Mouse (Mus musculus): ENCODE results near the gene Sprr2i.

The Sprr2i gene

DNA sequence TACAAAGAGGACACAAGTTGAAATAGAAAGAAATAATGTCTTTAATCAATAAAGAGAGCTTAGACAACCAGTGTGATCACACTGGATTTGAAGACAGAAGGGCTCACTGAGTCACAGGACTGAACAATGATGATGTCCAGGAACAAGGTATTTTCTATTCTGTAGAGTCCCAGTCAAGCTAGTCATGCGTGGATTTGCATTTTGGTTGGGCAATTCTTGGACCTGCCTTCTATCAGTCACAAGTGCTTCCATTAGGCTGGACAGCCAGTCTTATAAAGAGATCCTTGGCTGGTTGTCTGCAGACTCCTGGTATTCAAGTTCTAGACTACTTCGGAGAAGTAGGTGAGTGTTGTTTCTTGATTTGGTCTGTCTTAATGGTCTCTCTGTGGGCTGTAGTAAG is at the start of gene Sprr2i:
TSS of gene Sprr2i (plus strand) at position 301 of the 400 bp plus-strand sequence.
- no peak for DNase-seq (ENCODE audit: low spot score)

DNA sequence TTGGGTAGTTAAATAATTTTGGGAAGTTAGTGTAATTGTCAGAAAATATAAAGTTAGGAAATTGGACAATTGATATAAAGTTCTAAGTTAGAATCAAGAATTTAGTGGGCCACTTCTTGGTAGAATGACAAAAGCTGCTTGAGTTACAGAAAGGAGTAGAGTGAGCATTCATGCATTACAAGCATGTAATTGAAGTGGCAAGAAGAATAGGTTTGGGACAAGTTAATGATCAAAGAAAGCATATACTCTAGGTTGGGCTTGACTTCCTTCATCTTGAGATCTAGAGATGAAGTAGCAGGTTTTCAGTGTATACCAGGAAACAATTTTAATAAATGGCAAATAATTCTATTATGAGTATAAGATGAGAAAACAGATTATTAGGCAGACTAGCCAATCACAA is 46.2 kb upstream of the Sprr2i start:
- no peak for DNase-seq (ENCODE audit: low spot score)

DNA sequence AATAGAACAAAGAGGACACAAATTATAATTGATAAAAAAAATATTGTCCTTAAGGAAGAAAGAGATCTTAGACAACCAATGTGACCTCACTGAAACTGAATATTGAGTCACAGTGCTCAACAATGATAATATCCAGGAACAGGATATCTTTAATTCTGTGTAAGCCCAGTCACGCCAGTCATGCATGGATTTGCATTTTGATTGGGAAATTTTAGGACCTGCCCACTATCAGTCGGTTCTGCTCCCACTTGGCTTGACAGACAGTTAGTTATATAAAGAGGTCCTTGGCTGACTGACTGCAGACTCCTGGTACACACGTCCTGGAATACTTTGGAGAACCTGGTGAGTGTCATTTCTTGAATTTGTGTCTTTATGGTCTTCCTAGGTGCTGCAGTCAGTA is 42.9 kb upstream of the Sprr2i start, which contains the start of gene Sprr2f:
TSS of gene Sprr2f (plus strand) at position 301 of the 400 bp plus-strand sequence.
- no peak for DNase-seq (ENCODE audit: low spot score)

DNA sequence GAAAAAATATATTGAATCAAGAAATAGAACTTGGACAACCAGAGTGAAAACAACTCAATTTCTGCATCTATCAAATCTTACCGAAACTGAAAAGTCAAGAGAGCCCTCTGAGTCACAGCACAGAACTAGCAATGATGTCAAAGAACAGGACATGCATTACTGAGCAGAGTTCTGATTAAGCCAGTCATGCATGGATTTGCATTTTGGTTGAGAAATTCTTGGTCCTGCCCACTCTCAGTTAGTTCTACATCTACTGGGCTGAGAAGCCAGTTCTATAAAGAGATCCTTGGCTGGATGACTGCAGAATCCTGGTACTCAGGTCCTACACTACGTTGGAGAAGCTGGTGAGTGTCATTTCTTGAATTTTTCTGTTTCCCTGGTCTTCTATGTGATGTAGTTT is 34.2 kb upstream of the Sprr2i start:
- DNase-seq (ENCODE audit: low spot score): no peak

DNA sequence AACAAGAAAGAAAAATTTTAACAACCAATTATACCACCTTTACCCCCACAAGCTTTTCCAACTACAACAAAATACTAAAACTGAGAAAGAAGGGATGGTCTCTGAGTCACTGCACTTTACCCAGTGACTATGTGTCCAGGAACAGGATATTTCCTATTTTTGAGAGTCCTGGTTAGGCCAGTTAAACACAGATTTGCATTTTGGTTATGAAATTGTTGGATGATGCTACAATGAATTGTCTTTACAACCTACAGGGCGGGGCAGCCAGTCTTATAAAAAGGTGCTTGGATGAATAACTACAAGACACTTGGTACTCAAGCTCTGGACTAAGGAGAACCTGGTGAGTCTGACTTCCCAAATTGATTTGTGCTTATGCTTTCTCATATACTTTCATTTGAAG is 22.4 kb upstream of the Sprr2i start, which contains the start of gene Sprr2h:
TSS of gene Sprr2h (plus strand) at position 301 of the 400 bp plus-strand sequence.
- no peak for DNase-seq (ENCODE audit: low spot score)

DNA sequence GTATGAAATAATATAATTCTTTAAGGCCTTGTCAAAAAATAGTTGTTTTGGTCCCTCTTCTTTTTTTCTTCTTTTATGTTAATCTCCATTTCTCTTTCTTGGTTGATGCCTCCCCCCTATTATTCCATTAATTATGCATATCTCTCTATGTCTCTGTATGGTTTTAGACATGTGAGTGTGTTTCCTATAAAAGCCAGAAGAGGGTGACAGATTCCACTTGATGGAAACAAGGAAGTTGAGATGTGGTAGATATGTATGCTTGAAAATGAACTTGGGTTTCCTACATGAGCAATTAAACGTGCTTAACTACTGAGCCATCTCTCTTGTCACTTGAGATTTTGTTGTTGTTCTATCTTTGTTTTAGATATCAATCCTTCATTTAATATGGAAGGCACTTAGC is 13.5 kb upstream of the Sprr2i start:
- peak; percentile 62 for DNase-seq (ENCODE audit: low spot score)

DNA sequence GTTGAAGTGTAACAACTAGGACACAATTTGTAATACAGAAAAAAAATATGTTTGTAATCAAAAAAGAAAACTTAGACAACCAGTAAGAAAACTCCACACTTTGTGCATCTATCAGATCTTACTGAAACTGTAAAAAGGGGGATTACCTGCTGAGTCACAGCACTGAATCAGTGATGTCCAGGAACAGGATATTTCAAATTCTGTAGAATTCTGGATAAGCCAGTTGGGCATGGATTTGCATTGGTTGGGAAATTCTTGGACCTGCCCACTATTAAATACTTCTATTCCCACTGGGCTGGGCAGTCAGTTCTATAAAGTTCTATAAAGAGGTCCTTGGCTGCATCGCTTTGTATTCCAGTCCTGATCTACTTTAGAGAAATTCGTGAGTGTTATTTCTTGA is 10.0 kb downstream of the Sprr2i start, which contains the start of gene Sprr2j-ps:
TSS of gene Sprr2j-ps (plus strand) at position 301 of the 400 bp plus-strand sequence.
- no peak for DNase-seq (ENCODE audit: low spot score)

DNA sequence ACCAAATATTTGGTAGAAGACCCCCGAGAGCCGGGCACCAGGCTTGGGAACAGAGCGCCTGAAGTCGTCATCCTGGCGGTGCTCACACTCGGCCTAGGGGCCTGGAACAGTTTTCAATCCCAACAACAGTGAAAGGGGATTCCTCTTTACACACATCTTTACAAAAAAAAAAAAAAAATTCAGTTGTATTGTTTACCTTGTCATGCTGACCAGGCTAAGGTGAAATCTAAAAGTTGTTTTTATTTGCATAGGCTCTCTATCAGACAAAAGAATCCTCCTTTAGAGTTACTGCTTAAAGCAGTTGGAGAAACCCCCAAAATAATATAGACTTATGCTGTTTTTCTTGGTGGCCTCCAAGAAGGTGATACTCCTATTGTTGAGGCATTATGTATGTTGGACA is 21.5 kb downstream of the Sprr2i start, which contains the start of gene Gm9774:
TSS of gene Gm9774 (minus strand) at position 101 of the 400 bp plus-strand sequence.
- DNase-seq (ENCODE audit: low spot score): no peak

DNA sequence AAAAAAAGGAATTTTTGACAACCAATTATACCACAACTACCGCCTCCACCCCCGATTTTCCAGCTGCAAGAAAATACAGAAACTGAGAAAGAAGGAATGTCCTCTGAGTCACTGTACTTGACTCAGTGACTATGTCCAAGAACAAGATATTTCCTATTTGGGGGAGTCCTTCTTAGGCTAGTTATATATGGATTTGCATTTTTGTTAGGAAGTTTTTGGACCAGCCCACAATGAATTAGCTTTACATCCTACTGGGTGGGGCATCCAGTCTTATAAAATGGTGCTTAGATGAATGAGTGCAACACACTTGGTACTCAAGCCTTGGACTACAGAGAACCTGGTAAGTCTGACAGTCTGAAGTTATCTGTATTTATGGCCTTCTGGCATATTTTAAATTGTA is 24.5 kb downstream of the Sprr2i start, which contains the start of gene Sprr2k:
TSS of gene Sprr2k (plus strand) at position 301 of the 400 bp plus-strand sequence.
- no peak for DNase-seq (ENCODE audit: low spot score)

DNA sequence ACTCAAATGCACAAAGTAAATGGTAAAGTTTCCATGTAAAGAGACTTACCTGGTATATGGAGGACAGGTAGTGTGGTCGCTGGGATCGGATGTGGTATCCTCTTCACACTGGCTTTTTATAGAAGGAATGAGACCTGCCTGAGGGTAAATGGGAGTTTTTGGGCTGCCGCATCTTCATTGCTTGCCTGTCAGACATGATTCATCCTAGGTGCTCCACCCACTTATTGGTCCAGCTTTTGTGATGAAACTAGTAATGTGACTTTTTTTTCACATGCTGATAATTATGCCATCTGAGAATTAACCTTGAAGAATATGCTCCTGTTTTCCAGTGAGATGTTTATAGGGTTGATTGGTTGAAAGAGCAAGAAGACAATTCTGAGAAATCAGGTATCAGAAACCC is 30.9 kb downstream of the Sprr2i start, which contains the start of gene Sprr1b:
TSS of gene Sprr1b (minus strand) at position 101 of the 400 bp plus-strand sequence.
- DNase-seq (ENCODE audit: low spot score): no peak

DNA sequence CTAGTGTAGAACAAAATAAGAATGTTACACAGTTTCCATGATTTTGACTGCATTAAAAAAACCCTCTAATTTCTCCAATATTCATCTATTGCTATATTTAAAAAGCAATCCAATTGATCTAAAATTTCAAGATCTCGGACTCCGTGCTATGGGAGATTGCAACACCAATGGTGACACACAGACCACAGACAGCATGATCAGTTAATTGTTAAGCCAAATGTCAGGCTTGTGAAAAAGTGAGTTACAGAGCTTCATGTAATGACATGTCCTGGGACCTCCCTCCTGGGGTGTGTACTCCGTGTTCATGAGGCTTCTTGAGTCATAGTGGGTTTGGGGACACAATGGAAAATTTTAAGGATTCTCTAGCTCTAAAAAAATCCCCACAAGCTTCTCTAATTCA is 32.4 kb downstream of the Sprr2i start:
- no peak for DNase-seq (ENCODE audit: low spot score)

DNA sequence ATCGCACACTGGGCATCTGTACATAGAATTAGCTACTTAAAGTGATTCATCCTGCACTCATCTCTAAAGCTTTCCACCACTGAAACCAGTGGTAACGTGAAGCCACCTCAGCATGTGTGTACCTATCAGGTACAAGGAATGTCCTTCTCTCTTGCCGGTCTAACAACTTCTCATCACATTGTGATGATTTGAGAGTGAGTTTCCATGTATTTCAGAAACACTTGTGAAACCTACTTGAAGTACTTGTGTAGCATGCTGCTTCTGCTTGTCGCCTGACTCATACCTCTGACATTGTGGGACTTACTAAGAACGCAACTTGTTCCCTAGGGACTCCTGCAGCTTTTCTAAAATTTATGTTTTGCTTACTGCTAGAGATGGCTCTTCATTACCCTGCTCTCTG is 47.4 kb downstream of the Sprr2i start:
- no peak for DNase-seq (ENCODE audit: low spot score)

DNA sequence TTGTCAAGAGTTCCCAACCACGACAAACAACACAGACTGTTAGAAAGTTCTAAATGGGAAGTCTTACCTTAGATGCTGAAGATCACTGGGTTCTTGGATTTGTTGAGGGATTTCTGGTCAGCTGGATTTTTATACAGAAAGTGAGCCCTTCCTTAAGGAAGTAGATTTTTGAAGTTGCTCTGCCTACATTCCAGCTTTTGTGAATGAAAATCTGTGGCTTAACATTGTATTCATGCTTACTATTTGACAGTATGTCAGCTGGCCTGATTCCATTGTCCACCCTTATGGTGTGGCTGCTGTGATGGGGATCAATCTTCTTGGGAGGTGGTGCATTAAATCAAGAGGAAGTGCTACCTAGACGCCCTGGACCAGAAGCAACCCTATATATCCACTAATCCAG is 50.8 kb downstream of the Sprr2i start, which contains the start of gene Sprr3:
TSS of gene Sprr3 (minus strand) at position 101 of the 400 bp plus-strand sequence.
- no peak for DNase-seq (ENCODE audit: low spot score)
